Mouse (Mus musculus) myocyte (in vitro differentiated cells): Measurements from ENCODE around the gene Clec14a. TPM values are rescaled to one million over a fixed set of nuclear protein-coding genes. Genes with fewer than 3 reads are reported as not detected.

Experiments
- polyA plus RNA-seq: library from polyadenylated mRNA; unstranded; fragments of >200 nt; fragmentation: generic; extraction: Trizol; gene quantifications from one replicate; pipeline ENCODE4 v1.2.1, GENCODE M21; 2012; ENCODE audit warnings: missing spikeins

Clec14a gene
- polyA plus RNA-seq, 1 experiment, result 0.01 TPM

Other genes starting within 250 kb of the Clec14a start
- not detected for gene Sstr1, start 57.5 kb downstream of the Clec14a start, polyA plus RNA-seq